14 mouse cellular contexts compared by ENCODE assay signal in genomic region chr5:96688885-96689284, GRCm38 (mm10).
"Had no signal": no experiment of that assay in that cellular context is flagged by ENCODE, and none has a peak within 500 bp of the region (broad histone marks: within the 10 kb centered on the region; RNA-seq: fewer than 3 reads in every experiment).

No protein-coding gene starts in this region.

- H3K36me3 ChIP-seq: liver, embryonic 13.5 days had no signal

- H3K9me3 ChIP-seq: limb, embryonic 10.5 days; limb, embryonic 13.5 days; liver, embryonic 13.5 days had no signal

- H3K9ac ChIP-seq: kidney, embryonic 15.5 days; limb, embryonic 13.5 days; liver, embryonic 13.5 days; lung, embryonic 14.5 days had no signal

- H3K4me1 ChIP-seq: kidney, embryonic 15.5 days; limb, embryonic 10.5 days; limb, embryonic 13.5 days; liver, embryonic 13.5 days had no signal

- DNase-seq: kidney, postnatal 10 days; kidney, postnatal 36 days; liver; liver, embryonic 13.5 days; lung, embryonic 14.5 days; lung, postnatal 10 days; lung, postnatal 4 days; midbrain, embryonic 14.5 days; thymus, adult 18-20 months; thymus, postnatal 36 days had no signal

- H3K27me3 ChIP-seq: kidney, embryonic 15.5 days; limb, embryonic 13.5 days; liver, embryonic 13.5 days had no signal

- H3K27ac ChIP-seq: kidney, embryonic 15.5 days; limb, embryonic 10.5 days; limb, embryonic 13.5 days; liver, embryonic 13.5 days had no signal

- H3K4me2 ChIP-seq: kidney, embryonic 15.5 days; limb, embryonic 13.5 days; liver, embryonic 13.5 days; lung, embryonic 14.5 days; midbrain, embryonic 11.5 days had no signal

- H3K4me3 ChIP-seq: kidney, embryonic 15.5 days; limb, embryonic 10.5 days; limb, embryonic 13.5 days; liver, embryonic 13.5 days had no signal
